Mouse (Mus musculus) small intestine, adult 10 weeks (tissue): Measurements from ENCODE around the gene Acot11. TPM values are rescaled to one million over a fixed set of nuclear protein-coding genes. Genes with fewer than 3 reads are reported as not detected.

ENCODE experiments used
- polyA plus RNA-seq: library from polyadenylated mRNA; stranded (reverse); fragments of 350-450 nt; fragmentation: Illumina TruSeq; extraction: RNeasy Lipid Tissue Mini Kit (QIAGEN cat#74804); gene quantifications from one replicate; pipeline ENCODE4 v1.2.3, GENCODE M21; 2014; ENCODE audit warnings: low replicate concordance

Gene Acot11
- polyA plus RNA-seq, result 6.8 TPM

GRCm38 (mm10) chr4:106804910-106805274 is at the start of gene Acot11:
Gene Acot11 (minus strand): TSS chr4:106804998.

GRCm38 (mm10) chr4:106733636-106734035 is 71.2 kb downstream of the Acot11 start, which contains the start of gene Fam151a:
Gene Fam151a (plus strand): TSS chr4:106733889.

GRCm38 (mm10) chr4:106730814-106731213 is 74.0 kb downstream of the Acot11 start, which contains the start of gene Mroh7:
Gene Mroh7 (minus strand): TSS chr4:106730925.

Other genes with a start within 250 kb of the Acot11 start
- gene Dhcr24, start 244.0 kb downstream of the Acot11 start, polyA plus RNA-seq, result 1.6 TPM
- not detected for gene Lexm, start 187.8 kb downstream of the Acot11 start, polyA plus RNA-seq
- 2.5 TPM for gene Ttc22, start 182.6 kb downstream of the Acot11 start, polyA plus RNA-seq
- 1.4 TPM for gene Pars2, start 153.9 kb downstream of the Acot11 start, polyA plus RNA-seq
- gene Ttc4, start 126.1 kb downstream of the Acot11 start, polyA plus RNA-seq, result 37.9 TPM
- gene Mroh7, start 74.1 kb downstream of the Acot11 start, polyA plus RNA-seq, result 0.07 TPM
- not detected for gene Fam151a, start 71.1 kb downstream of the Acot11 start, polyA plus RNA-seq
- gene Ssbp3, start 105.7 kb upstream of the Acot11 start, polyA plus RNA-seq, result 24.0 TPM